Mouse (Mus musculus): ENCODE results near the gene Anapc13. TPM values are rescaled to one million over a fixed set of nuclear protein-coding genes. Genes with fewer than 3 reads are reported as not detected.

Anapc13 gene
- polyA plus RNA-seq, 1 experiment, result 27.3 TPM

- Histone ChIP-seq H3K27me3 (replicated peaks) (no peaks in the 10 kb centered on the region), H3K9me3 (no peaks in the 10 kb centered on the region), H3K36me3 (replicated peaks; ENCODE audit: low read length) (peaks cover 50% of the 10 kb centered on the region), H3K4me1 (no peaks in the 10 kb centered on the region), H3K4me3 (replicated peaks) (no peak overlapping the region)
- TF ChIP-seq FLI1 (IDR thresholded peaks at IDR 0.05; ENCODE audit: low read length), result no peak
- TF ChIP-seq GATA1 (IDR thresholded peaks at IDR 0.05; ENCODE audit: borderline replicate concordance, low read length), result no peak
These were observed 18.6 kb upstream of the Anapc13 start for GRCm38 (mm10) chr9:102607471-102607870.

DNA sequence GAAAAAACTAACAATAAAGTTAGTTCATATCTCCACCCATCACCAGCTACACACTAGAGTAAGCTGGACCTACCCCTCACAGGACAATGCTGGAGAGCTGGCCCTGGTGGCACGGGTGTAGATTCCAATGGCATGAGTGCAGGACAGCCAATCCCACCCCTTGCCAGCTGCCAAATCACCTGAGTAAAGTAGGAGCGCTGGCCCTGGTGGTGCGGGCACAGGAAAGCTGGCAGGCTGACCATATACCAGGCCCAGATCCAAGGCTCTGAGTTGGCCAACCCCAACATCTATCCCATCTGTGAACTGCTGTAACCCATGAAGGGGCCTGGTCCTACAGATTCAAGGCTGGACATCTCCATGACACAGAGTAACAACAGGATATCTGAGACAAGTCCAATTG lies 16.9 kb upstream of the Anapc13 start:
- H3K9me3 ChIP-seq, result no peaks in the 10 kb centered on the region

DNA sequence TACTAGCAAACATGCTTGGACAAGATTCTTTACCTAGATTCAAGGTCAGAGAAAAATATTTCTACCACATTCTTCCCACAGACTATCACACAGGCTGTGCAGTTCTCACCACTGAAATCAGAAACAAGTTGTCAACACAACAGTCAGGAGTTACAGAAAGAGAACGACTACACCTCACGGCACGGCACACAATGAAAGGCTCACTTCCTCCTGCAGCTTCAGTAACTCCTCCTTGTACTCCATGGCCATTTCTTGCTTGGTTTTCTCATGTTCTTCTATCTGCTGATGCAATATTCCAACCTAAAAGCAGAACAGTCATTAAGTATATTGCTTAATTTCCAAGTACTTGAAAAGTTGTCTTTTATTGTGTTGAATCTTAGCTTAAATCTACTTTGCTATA lies 11.0 kb upstream of the Anapc13 start:
- H3K4me3 ChIP-seq (replicated peaks), result no peak overlapping the region
- no peaks in the 10 kb centered on the region for H3K27me3 ChIP-seq (replicated peaks)
- H3K4me1 ChIP-seq, result peaks cover 18% of the 10 kb centered on the region
- H3K9me3 ChIP-seq, result no peaks in the 10 kb centered on the region
- peaks cover 69% of the 10 kb centered on the region for H3K36me3 ChIP-seq (replicated peaks; ENCODE audit: low read length)
- TF ChIP-seq GATA1 (IDR thresholded peaks at IDR 0.05; ENCODE audit: borderline replicate concordance, low read length) (no peak), FLI1 (IDR thresholded peaks at IDR 0.05; ENCODE audit: low read length) (no peak)

More for the DNA sequence above, 16.9 kb upstream of the Anapc13 start:
- Histone ChIP-seq H3K4me3 (replicated peaks) (no peak overlapping the region), H3K36me3 (replicated peaks; ENCODE audit: low read length) (peaks cover 55% of the 10 kb centered on the region), H3K4me1 (no peaks in the 10 kb centered on the region), H3K27me3 (replicated peaks) (no peaks in the 10 kb centered on the region)
- TF ChIP-seq GATA1 (IDR thresholded peaks at IDR 0.05; ENCODE audit: borderline replicate concordance, low read length), result no peak
- TF ChIP-seq FLI1 (IDR thresholded peaks at IDR 0.05; ENCODE audit: low read length), result no peak

DNA sequence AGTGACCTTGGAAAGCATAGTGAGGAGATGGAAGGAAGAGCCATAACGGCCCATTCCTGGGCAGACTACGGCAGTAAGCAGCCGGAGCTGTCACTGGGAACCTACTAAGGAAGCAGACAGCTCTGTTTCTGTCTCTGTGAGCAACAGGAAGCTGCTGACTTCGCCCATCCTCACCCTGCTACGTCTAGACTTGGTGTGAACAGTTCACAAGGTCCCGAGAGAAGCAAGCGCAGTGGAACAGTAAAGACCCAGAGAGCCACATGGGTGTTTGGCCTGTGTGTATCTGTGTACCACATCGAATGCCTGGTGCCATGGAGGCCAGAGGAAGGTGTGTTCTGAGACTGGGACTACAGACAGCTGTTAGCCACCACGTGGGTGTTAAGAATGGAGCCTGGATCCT lies 9.8 kb upstream of the Anapc13 start:
- no peaks in the 10 kb centered on the region for H3K27me3 ChIP-seq (replicated peaks)
- peaks cover 62% of the 10 kb centered on the region for H3K36me3 ChIP-seq (replicated peaks; ENCODE audit: low read length)
- no peak overlapping the region for H3K4me3 ChIP-seq (replicated peaks)
- TF ChIP-seq FLI1 (IDR thresholded peaks at IDR 0.05; ENCODE audit: low read length) (no peak), GATA1 (IDR thresholded peaks at IDR 0.05; ENCODE audit: borderline replicate concordance, low read length) (no peak)
- no peaks in the 10 kb centered on the region for H3K9me3 ChIP-seq
- peaks cover 19% of the 10 kb centered on the region for H3K4me1 ChIP-seq

DNA sequence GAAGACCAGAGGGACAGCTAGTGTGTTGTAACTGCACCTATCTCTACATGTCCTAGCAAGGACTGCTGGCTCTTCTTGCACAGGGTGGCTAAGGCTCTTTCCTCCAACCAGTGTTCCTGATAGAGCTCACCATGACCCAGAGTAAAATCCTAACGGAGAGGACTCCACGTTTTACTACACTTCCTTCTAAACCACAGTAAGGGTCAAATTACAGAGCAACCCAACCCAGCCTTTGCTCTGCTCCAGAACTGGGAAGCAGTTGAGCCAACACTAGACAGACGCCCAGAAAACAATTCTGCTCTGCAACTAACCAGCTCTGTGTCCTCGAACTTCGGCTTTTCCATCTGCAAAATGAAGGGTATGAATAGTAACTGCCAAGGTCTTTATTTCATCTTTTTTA lies 4.7 kb upstream of the Anapc13 start:
- H3K4me1 ChIP-seq, result peaks cover 47% of the 10 kb centered on the region
- H3K4me3 ChIP-seq (replicated peaks), result no peak overlapping the region
- TF ChIP-seq FLI1 (IDR thresholded peaks at IDR 0.05; ENCODE audit: low read length), result no peak
- H3K36me3 ChIP-seq (replicated peaks; ENCODE audit: low read length), result peaks cover 22% of the 10 kb centered on the region
- no peaks in the 10 kb centered on the region for H3K27me3 ChIP-seq (replicated peaks)
- no peaks in the 10 kb centered on the region for H3K9me3 ChIP-seq

DNA sequence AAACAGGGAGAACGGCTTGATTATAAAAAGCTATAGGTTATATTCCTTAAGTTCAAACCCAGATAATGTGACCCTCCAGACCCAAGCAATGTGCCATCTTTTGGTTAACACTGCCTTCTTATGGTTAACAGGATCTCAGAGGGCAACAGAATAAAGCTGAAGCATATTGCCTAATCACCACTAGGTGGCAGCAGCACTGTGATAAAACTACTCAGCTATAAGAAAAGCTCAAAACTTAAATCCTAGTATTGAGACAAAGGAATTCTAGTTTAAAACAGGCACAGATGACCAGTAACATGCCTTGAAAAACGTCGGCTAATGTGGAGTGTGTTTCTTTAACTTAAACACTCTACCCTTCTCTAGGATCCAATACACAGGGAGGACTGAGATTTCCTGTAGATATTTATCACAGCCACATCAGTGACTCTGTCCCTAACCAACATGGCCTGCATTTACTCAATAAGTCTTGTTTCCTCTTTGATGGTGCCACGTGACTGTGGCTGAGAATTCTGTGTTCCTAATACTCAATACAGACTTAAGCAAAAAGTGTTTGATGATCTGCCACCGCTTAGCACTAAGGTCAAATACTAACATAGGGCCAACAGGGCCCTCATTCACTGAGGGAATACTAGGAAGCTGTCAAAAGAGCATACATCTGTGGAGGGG lies 3.8 kb upstream of the Anapc13 start:
- Histone ChIP-seq H3K36me3 (replicated peaks; ENCODE audit: low read length) (peaks cover 15% of the 10 kb centered on the region), H3K4me3 (replicated peaks) (no peak overlapping the region)
- TF ChIP-seq GATA1 (IDR thresholded peaks at IDR 0.05; ENCODE audit: borderline replicate concordance, low read length), result no peak
- TF ChIP-seq FLI1 (IDR thresholded peaks at IDR 0.05; ENCODE audit: low read length), result no peak

DNA sequence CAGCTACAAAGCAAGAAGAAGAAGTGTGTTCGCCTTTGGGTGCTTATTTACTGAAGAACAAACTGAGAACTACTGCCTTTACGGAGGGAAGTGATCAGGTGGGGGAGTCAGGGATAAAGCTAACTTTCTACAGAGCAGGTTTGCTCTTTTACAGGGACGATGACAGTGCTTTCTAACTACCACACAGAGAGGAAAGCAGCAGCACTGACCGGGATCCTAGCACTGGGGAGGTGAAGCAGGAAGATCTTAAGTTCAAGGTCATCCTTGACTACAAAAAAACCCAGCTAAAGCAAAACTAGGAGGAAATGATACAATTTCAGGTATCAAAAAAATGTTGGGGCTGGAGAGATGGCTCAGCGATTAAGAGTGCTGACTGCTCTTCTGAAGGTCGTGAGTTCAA lies 3.2 kb upstream of the Anapc13 start:
- TF ChIP-seq FLI1 (IDR thresholded peaks at IDR 0.05; ENCODE audit: low read length) (no peak), GATA1 (IDR thresholded peaks at IDR 0.05; ENCODE audit: borderline replicate concordance, low read length) (no peak)
- Histone ChIP-seq H3K27me3 (replicated peaks) (no peaks in the 10 kb centered on the region), H3K4me3 (replicated peaks) (no peak overlapping the region), H3K36me3 (replicated peaks; ENCODE audit: low read length) (peaks cover 10% of the 10 kb centered on the region), H3K9me3 (no peaks in the 10 kb centered on the region), H3K4me1 (peaks cover 44% of the 10 kb centered on the region)

More for the DNA sequence above, 3.8 kb upstream of the Anapc13 start:
- Histone ChIP-seq H3K4me1 (peaks cover 44% of the 10 kb centered on the region), H3K9me3 (no peaks in the 10 kb centered on the region), H3K27me3 (replicated peaks) (no peaks in the 10 kb centered on the region)

GRCm38 (mm10) chr9:102623581-102623980 lies 2.5 kb upstream of the Anapc13 start:
- Histone ChIP-seq H3K4me3 (replicated peaks) (no peak overlapping the region), H3K4me1 (peaks cover 51% of the 10 kb centered on the region), H3K36me3 (replicated peaks; ENCODE audit: low read length) (peaks cover 6% of the 10 kb centered on the region), H3K27me3 (replicated peaks) (no peaks in the 10 kb centered on the region), H3K9me3 (no peaks in the 10 kb centered on the region)
- TF ChIP-seq GATA1 (IDR thresholded peaks at IDR 0.05; ENCODE audit: borderline replicate concordance, low read length), result no peak
- no peak for TF ChIP-seq FLI1 (IDR thresholded peaks at IDR 0.05; ENCODE audit: low read length)

GRCm38 (mm10) chr9:102625401-102625982 lies 604 bp upstream of the Anapc13 start:
- Histone ChIP-seq H3K4me1 (peaks cover 64% of the 10 kb centered on the region), H3K4me3 (replicated peaks) (peak overlapping the region; percentile 95), H3K36me3 (replicated peaks; ENCODE audit: low read length) (peaks cover 4% of the 10 kb centered on the region), H3K27me3 (replicated peaks) (no peaks in the 10 kb centered on the region), H3K9me3 (no peaks in the 10 kb centered on the region)
- TF ChIP-seq GATA1 (IDR thresholded peaks at IDR 0.05; ENCODE audit: borderline replicate concordance, low read length) (no peak), FLI1 (IDR thresholded peaks at IDR 0.05; ENCODE audit: low read length) (no peak)

GRCm38 (mm10) chr9:102626839-102627225 lies 736 bp downstream of the Anapc13 start:
- Histone ChIP-seq H3K27me3 (replicated peaks) (no peaks in the 10 kb centered on the region), H3K4me3 (replicated peaks) (peak overlapping the region; percentile 95), H3K9me3 (no peaks in the 10 kb centered on the region), H3K4me1 (peaks cover 68% of the 10 kb centered on the region), H3K36me3 (replicated peaks; ENCODE audit: low read length) (peaks cover 7% of the 10 kb centered on the region)
- no peak for TF ChIP-seq GATA1 (IDR thresholded peaks at IDR 0.05; ENCODE audit: borderline replicate concordance, low read length)
- no peak for TF ChIP-seq FLI1 (IDR thresholded peaks at IDR 0.05; ENCODE audit: low read length)
